ENCODE assay signal across 25 mouse cellular contexts in the genomic region with DNA sequence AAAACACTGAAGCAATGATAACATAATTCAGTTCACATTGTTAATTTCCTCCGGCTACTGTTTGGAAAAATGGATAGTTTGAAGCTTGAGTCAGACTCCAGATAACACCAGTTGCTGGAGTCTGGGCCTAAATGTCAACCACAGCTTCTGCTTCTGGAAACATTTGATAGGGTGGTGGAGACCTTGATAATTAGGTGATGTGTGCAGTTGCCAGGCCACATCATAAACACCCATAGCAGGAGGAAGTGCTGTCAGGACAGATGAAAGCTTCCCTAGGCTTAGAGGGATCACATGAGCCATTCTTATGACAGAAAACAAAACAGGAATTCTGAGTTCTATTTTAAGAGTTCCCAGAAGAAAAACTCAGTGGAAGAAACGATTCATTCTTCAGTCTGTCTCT.
A peak's percentile ranks its signal among the peaks of the same experiment; 100 is the strongest.
DNase-seq lines count a peak whose midpoint lies in the region; ATAC-seq and TF ChIP-seq lines count a peak whose summit lies in the region.
"Had no signal": no experiment of that assay in that cellular context is flagged by ENCODE, and none has a peak within 500 bp of the region (broad histone marks: within the 10 kb centered on the region; RNA-seq: fewer than 3 reads in every experiment).

No protein-coding gene starts in this region.

- DNase-seq in heart, adult 11 months, result peak; percentile 93
- DNase-seq in heart, postnatal 25 days (ENCODE audit: low spot score), result no peak
- peak; percentile 33 for DNase-seq in lung, embryonic 14.5 days
- DNase-seq in lung, postnatal 0 days (ENCODE audit: low spot score), result no peak
- peak; percentile 7 for DNase-seq in heart, postnatal 4 days
- DNase-seq in T-cell, adult 2 months (ENCODE audit: low spot score), result no peak
- DNase-seq in cerebellum, adult 18-20 months, result no peak
- DNase-seq: adrenal gland, postnatal 36 days; cerebellum, adult 2 months; cerebellum, postnatal 14 days; gastrocnemius, postnatal 14 days; kidney, postnatal 25 days; lung, postnatal 10 days; midbrain, embryonic 14.5 days; retina, postnatal 1 day; right cerebral cortex, postnatal 14 days had no signal

- H3K4me2 ChIP-seq in lung, embryonic 14.5 days, result no peak overlapping the region
- H3K4me2 ChIP-seq in lung, postnatal 0 days (replicated peaks; ENCODE audit: low read depth, low read length), result no peak overlapping the region
- H3K4me2 ChIP-seq in heart, embryonic 13.5 days, result no peak overlapping the region
- H3K4me2 ChIP-seq: forebrain, embryonic 13.5 days; hindbrain, embryonic 13.5 days; limb, embryonic 12.5 days; liver, embryonic 15.5 days; stomach, embryonic 15.5 days had no signal

- WGBS in lung, embryonic 14.5 days, result 34% methylated on average over 2 of the region's 2 CpGs
- WGBS in lung, postnatal 0 days, result 27% methylated on average over 2 of the region's 2 CpGs
- 11% methylated on average over 2 of the region's 2 CpGs for WGBS in heart, embryonic 13.5 days

- no peaks in the 10 kb centered on the region for H3K27me3 ChIP-seq in lung, embryonic 14.5 days (ENCODE audit: insufficient read depth, low read length)
- H3K27me3 ChIP-seq in lung, postnatal 0 days (replicated peaks; ENCODE audit: insufficient read depth, low read length), result no peaks in the 10 kb centered on the region
- H3K27me3 ChIP-seq in heart, embryonic 13.5 days (replicated peaks), result no peaks in the 10 kb centered on the region
- H3K27me3 ChIP-seq: forebrain, embryonic 13.5 days; hindbrain, embryonic 13.5 days; liver, embryonic 15.5 days; stomach, embryonic 15.5 days had no signal

- H3K4me1 ChIP-seq in lung, embryonic 14.5 days (ENCODE audit: insufficient read depth), result no peaks in the 10 kb centered on the region
- H3K4me1 ChIP-seq in lung, postnatal 0 days (ENCODE audit: insufficient read depth, low read depth, low read length), result no peaks in the 10 kb centered on the region
- H3K4me1 ChIP-seq in heart, embryonic 13.5 days, result peaks cover 17% of the 10 kb centered on the region
- H3K4me1 ChIP-seq: forebrain, embryonic 13.5 days; hindbrain, embryonic 13.5 days; limb, embryonic 12.5 days; liver, embryonic 15.5 days; stomach, embryonic 15.5 days had no signal

- no peak overlapping the region for H3K27ac ChIP-seq in lung, embryonic 14.5 days (ENCODE audit: low read depth)
- no peak overlapping the region for H3K27ac ChIP-seq in lung, postnatal 0 days (ENCODE audit: low read length)
- peak overlapping the region; percentile 53 for H3K27ac ChIP-seq in heart, embryonic 13.5 days (replicated peaks)
- H3K27ac ChIP-seq: forebrain, embryonic 13.5 days; hindbrain, embryonic 13.5 days; left cerebral cortex, adult 2 months; limb, embryonic 12.5 days; liver, embryonic 15.5 days; stomach, embryonic 15.5 days had no signal

- no peaks in the 10 kb centered on the region for H3K36me3 ChIP-seq in lung, embryonic 14.5 days (ENCODE audit: insufficient read depth)
- H3K36me3 ChIP-seq in lung, postnatal 0 days (ENCODE audit: insufficient read depth, low read length), result no peaks in the 10 kb centered on the region
- H3K36me3 ChIP-seq in heart, embryonic 13.5 days, result no peaks in the 10 kb centered on the region
- H3K36me3 ChIP-seq: G1E; hindbrain, embryonic 13.5 days; limb, embryonic 12.5 days; liver, embryonic 15.5 days; stomach, embryonic 15.5 days had no signal

- H3K9ac ChIP-seq in lung, embryonic 14.5 days, result no peak overlapping the region
- H3K9ac ChIP-seq in lung, postnatal 0 days (replicated peaks; ENCODE audit: low read depth), result no peak overlapping the region
- H3K9ac ChIP-seq in heart, embryonic 13.5 days, result no peak overlapping the region
- H3K9ac ChIP-seq: forebrain, embryonic 13.5 days; hindbrain, embryonic 13.5 days; limb, embryonic 12.5 days; liver, embryonic 15.5 days; stomach, embryonic 15.5 days had no signal

- no peaks in the 10 kb centered on the region for H3K9me3 ChIP-seq in lung, embryonic 14.5 days (ENCODE audit: low read depth, low read length)
- no peaks in the 10 kb centered on the region for H3K9me3 ChIP-seq in lung, postnatal 0 days (ENCODE audit: low read length)
- no peaks in the 10 kb centered on the region for H3K9me3 ChIP-seq in heart, embryonic 13.5 days
- H3K9me3 ChIP-seq: forebrain, embryonic 13.5 days; G1E; hindbrain, embryonic 13.5 days; limb, embryonic 12.5 days; liver, embryonic 15.5 days; stomach, embryonic 15.5 days had no signal

- TF ChIP-seq CTCF in lung, embryonic 14.5 days (IDR thresholded peaks at IDR 0.05; ENCODE audit: low read depth), result no peak
- no peak for TF ChIP-seq CTCF in lung, postnatal 0 days (IDR thresholded peaks at IDR 0.05)

- no peak overlapping the region for H3K4me3 ChIP-seq in lung, embryonic 14.5 days (ENCODE audit: low read depth, low read length)
- no peak overlapping the region for H3K4me3 ChIP-seq in lung, postnatal 0 days (ENCODE audit: low read depth, low read length)
- no peak overlapping the region for H3K4me3 ChIP-seq in heart, embryonic 13.5 days
- H3K4me3 ChIP-seq: forebrain, embryonic 13.5 days; hindbrain, embryonic 13.5 days; left cerebral cortex, adult 2 months; limb, embryonic 12.5 days; liver, embryonic 15.5 days; stomach, embryonic 15.5 days had no signal

- intact Hi-C loops in heart, postnatal 25 days (cut with DNase I), result no loop called here

- TF ChIP-seq EP300 in lung, postnatal 0 days (IDR thresholded peaks at IDR 0.05), result no peak

- ATAC-seq in lung, embryonic 14.5 days (ENCODE audit: insufficient read depth), result peak; percentile 79; the same call in 1 of the 2 replicates
- no peak for ATAC-seq in lung, postnatal 0 days
- ATAC-seq in heart, embryonic 13.5 days (ENCODE audit: extremely low read depth, insufficient number of reproducible peaks, low FRiP score, low TSS enrichment), result peak; percentile 54; the same call in 1 of the 2 replicates
- ATAC-seq: forebrain, embryonic 13.5 days; intestine, postnatal 0 days had no signal

Comparison
In these comparisons a context has a peak if more than half of its experiments do, and no peak if none do; other contexts are left out.
1. DNase-seq: peak in heart, adult 11 months (single experiment), lung, embryonic 14.5 days (single experiment) and heart, postnatal 4 days (single experiment); none in heart, postnatal 25 days (single experiment), lung, postnatal 0 days (single experiment), T-cell, adult 2 months (single experiment) and cerebellum, adult 18-20 months (0 of 2).